Mouse (Mus musculus) neural tube, embryonic 15.5 days (tissue): ENCODE results near the gene Nme4. TPM values are rescaled to one million over a fixed set of nuclear protein-coding genes. Genes with fewer than 3 reads are reported as not detected.
"Not testable (repeated sequence)": the region's sequence is repeated elsewhere in the genome, so short reads cannot be mapped to it uniquely, and the experiment has no call there.

Experiments used
- ATAC-seq: fragments of 200-750 bp; cut with Nextera tagmentation; 2 replicates; pipeline ENCODE4 v1.8.0; 2017; ENCODE audit warnings: mild to moderate bottlenecking, moderate TSS enrichment, moderate library complexity; ENCODE audit not compliant: low FRiP score
- H3K27ac ChIP-seq: fragments of 300-500 bp; sonication (generic); replicated peaks from 2 replicates; pipeline ENCODE4 v1.5.1; 2015; ENCODE audit warnings: mild to moderate bottlenecking, inconsistent platforms
- H3K27me3 ChIP-seq: fragments of 300-500 bp; sonication (generic); replicated peaks from 2 replicates; pipeline ENCODE4 v1.6.1; 2015; ENCODE audit warnings: inconsistent platforms
- H3K36me3 ChIP-seq: fragments of 300-500 bp; sonication (generic); 2 replicates; pipeline ENCODE4 v1.6.1; 2015; ENCODE audit warnings: inconsistent platforms
- H3K4me1 ChIP-seq: fragments of 300-500 bp; sonication (generic); 2 replicates; pipeline ENCODE4 v1.6.1; 2015; ENCODE audit warnings: inconsistent platforms
- H3K4me2 ChIP-seq: fragments of 300-500 bp; sonication (generic); 2 replicates; pipeline ENCODE4 v1.6.1; 2015; ENCODE audit warnings: inconsistent platforms, mild to moderate bottlenecking, moderate library complexity
- H3K4me3 ChIP-seq: fragments of 300-500 bp; sonication (generic); replicated peaks from 2 replicates; pipeline ENCODE4 v1.5.1; 2015; ENCODE audit warnings: mild to moderate bottlenecking, inconsistent platforms
- H3K9ac ChIP-seq: fragments of 300-500 bp; sonication (generic); replicated peaks from 2 replicates; pipeline ENCODE4 v1.6.1; 2015; ENCODE audit warnings: mild to moderate bottlenecking, inconsistent platforms
- H3K9me3 ChIP-seq: fragments of 300-500 bp; sonication (generic); replicated peaks from 2 replicates; pipeline ENCODE4 v1.6.1; 2016; ENCODE audit warnings: inconsistent platforms
- WGBS: fragments of 180-500 bp; shearing (Covaris S2); methylation state at CpG from one replicate; pipeline ENCODE4 v1.1.7; 2015; ENCODE audit warnings: mixed read lengths; 5-methylcytosine and 5-hydroxymethylcytosine counted together
- polyA plus RNA-seq: library from polyadenylated mRNA; unstranded; fragments of >200 nt; fragmentation: Nextera tagmentation; extraction: Ambion mirVana; gene quantifications from 2 replicates; pipeline ENCODE4 v1.2.1, GENCODE M21; 2015

Nme4 gene
- polyA plus RNA-seq, 1 experiment from 2014 or later = 20.3 TPM

GRCm38 (mm10) chr17:26124560-26124959, 29.2 kb upstream of the Nme4 start:
- peaks cover 29% of the 10 kb centered on the region for H3K4me1 ChIP-seq
- H3K27me3 ChIP-seq = no peaks in the 10 kb centered on the region
- ATAC-seq = no peak
- H3K9me3 ChIP-seq = no peaks in the 10 kb centered on the region
- peak overlapping the region; percentile 84 for H3K4me2 ChIP-seq
- no peak overlapping the region for H3K27ac ChIP-seq
- WGBS = 90% methylated on average over 7 of the region's 7 CpGs
- H3K9ac ChIP-seq = peak overlapping the region; percentile 79; the same call in 1 of the 2 replicates
- H3K36me3 ChIP-seq = peaks cover 41% of the 10 kb centered on the region
- peak overlapping the region; percentile 97 for H3K4me3 ChIP-seq

DNA sequence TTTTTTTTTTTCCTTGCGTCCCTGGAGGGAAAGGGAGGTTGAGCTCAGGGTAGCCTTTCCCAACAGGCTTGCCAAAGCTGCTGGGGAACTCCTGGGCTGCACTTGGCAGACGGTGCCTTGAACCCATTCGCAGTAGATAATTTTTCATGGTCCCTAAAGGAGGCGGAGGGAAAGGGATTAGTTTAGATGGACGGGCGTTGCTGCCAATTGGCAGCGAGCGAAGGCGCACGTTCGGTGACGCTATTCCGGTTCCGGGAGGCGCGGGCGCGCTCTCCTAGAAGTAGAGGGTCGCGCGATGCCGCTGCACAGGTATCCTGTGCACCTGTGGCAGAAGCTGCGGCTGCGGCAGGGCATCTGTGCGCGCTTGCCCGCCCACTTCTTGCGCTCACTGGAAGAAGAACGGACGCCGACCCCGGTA, 27.9 kb upstream of the Nme4 start, which contains the start of gene Mrpl28:
Gene Mrpl28 (plus strand): TSS at position 234 of the 418 bp plus-strand sequence.
- Histone ChIP-seq H3K9me3 (no peaks in the 10 kb centered on the region), H3K27ac (peak within 1 kb of the TSS; percentile 66), H3K4me1 (peaks cover 29% of the 10 kb centered on the region), H3K4me2 (peak within 1 kb of the TSS; percentile 84), H3K4me3 (peak within 1 kb of the TSS; percentile 97), H3K36me3 (peaks cover 29% of the 10 kb centered on the region), H3K9ac (peak within 1 kb of the TSS; percentile 79), H3K27me3 (no peaks in the 10 kb centered on the region; the same call in 1 of the 2 replicates)
- peak; percentile 92 for ATAC-seq
- WGBS = under 1% methylated on average over 32 of the region's 32 CpGs

GRCm38 (mm10) chr17:26122431-26123140, 27.2 kb upstream of the Nme4 start:
- peaks cover 22% of the 10 kb centered on the region for H3K36me3 ChIP-seq
- WGBS = 62% methylated on average over 5 of the region's 5 CpGs
- no peaks in the 10 kb centered on the region for H3K9me3 ChIP-seq
- no peak overlapping the region for H3K4me3 ChIP-seq
- peak; percentile 11; the same call in 1 of the 2 replicates for ATAC-seq
- H3K27me3 ChIP-seq = no peaks in the 10 kb centered on the region; the same call in none of the 2 replicates
- H3K4me1 ChIP-seq = peaks cover 29% of the 10 kb centered on the region
- no peak overlapping the region for H3K9ac ChIP-seq
- no peak overlapping the region for H3K4me2 ChIP-seq
- no peak overlapping the region for H3K27ac ChIP-seq

DNA sequence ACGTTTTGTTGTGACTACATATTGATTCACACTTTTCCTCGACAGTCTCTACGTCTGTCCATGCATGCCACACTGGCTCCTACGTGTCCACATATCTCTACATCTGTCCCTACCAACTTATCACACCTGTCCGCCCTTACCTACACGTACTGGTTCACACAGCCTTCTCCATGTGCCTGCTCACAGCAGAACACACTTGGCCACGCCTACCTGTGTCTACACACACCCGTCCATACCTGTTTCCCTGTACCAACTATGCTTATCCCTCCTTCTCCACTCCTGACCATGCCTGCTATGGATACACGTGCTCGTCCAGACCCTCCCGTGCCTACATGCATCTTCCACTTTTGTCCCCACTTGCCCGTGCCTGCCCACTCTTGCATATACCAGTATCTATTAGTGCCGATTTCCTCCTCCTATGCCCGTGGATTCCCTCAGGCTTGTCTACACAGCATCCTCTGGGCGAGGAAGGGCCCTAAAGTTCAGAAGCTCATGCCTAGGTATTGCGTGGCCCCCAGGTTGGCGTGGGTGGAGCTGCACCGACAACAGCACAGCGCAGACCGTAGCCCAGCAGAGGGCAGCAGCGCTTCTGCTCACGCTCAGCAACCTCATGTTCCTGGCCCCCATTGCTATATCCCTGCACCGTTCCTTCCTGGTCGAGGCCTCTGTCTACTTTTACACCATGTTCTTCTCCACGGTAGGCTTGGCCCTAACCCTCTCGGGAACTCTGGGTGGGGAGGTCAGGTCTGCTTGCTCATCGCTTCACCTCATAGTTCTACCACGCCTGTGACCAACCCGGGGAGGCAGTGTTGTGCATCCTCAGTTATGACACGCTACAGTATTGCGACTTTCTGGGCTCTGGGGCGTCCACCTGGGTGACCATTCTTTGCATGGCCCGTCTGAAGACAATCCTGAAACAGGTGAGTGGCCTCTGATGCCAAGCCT, 24.6 kb upstream of the Nme4 start:
- H3K27me3 ChIP-seq = peaks cover 23% of the 10 kb centered on the region
- 53% methylated on average over 33 of the region's 33 CpGs for WGBS
- no peak overlapping the region for H3K9ac ChIP-seq
- no peaks in the 10 kb centered on the region for H3K9me3 ChIP-seq
- no peak overlapping the region for H3K4me3 ChIP-seq
- no peak for ATAC-seq
- H3K4me2 ChIP-seq = 0 out of 2 replicates have a peak overlapping the region, but pooled peaks have one; percentile 3
- H3K4me1 ChIP-seq = peaks cover 25% of the 10 kb centered on the region
- no peaks in the 10 kb centered on the region for H3K36me3 ChIP-seq
- H3K27ac ChIP-seq = no peak overlapping the region

DNA sequence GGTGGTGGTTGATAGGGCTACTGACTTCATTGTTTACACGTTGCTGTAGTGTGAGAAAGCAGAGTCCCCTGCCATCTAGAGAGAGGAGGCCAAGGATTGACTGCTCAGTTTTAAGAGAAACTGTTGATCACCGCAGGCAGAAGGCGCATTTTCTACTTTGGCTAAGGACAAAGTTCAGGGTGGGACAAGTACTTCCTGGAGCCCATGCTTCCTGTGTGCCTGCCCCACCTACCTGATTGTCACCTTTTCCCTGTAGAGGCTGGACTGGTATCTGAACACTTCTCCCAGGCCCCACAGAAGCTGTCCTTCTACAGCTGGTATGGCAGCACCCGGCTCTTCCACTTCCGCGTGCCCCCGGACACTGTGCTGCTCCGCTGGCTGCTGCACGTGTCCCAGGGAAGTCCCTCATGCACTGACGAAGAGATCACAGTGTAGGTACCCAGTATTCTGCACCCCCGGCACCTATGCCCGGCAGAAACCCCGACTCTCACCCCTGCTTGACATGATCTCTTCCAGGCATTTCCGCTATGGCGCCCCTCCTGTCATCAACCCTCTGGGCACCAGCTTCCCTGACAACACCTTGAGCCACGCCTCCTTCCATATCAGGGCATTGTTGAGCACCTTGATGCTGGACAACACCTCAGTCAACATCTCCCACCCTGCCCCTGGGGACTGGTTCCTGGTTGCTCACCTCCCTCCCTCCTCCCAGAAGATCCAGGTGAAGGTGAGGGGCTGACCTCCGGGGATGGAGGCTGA, 21.3 kb upstream of the Nme4 start:
- no peak overlapping the region for H3K27ac ChIP-seq
- no peaks in the 10 kb centered on the region for H3K9me3 ChIP-seq
- H3K27me3 ChIP-seq = peaks cover 39% of the 10 kb centered on the region
- H3K4me3 ChIP-seq = no peak overlapping the region
- 89% methylated on average over 17 of the region's 17 CpGs for WGBS
- H3K4me2 ChIP-seq = no peak overlapping the region
- H3K9ac ChIP-seq = no peak overlapping the region
- H3K4me1 ChIP-seq = peaks cover 12% of the 10 kb centered on the region
- H3K36me3 ChIP-seq = no peaks in the 10 kb centered on the region
- ATAC-seq = no peak

DNA sequence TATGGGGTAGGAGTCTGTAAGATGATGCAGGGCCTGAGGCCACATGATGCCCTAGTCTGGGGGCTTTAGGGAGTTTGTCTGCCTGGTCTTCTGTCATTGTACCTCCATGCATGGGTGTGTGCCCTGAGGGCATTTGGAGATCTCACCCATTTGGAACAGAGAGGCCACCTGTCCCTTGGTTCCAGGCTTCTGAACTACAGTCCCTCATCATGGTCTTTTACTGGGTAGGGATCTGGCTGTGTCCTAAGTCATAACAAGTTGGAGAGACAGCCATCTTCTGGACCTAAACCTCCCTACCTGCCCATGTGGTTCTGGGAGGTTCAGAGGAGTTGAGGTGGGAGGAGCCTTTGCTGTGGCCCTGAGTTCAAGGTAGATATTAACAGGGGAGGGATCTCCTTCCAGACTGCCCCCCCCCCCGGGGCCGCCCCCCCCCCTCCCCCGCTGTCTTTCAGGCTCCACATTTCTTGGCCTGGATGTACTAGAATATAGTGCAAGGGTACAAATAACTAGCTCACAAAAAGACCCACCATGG, 20.6 kb upstream of the Nme4 start:
- 73% methylated on average over 2 of the region's 3 CpGs for whole genome bisulfite sequencing
- Histone ChIP-seq H3K36me3 (no peaks in the 10 kb centered on the region), H3K9me3 (no peaks in the 10 kb centered on the region), H3K4me1 (peaks cover 12% of the 10 kb centered on the region), H3K9ac (no peak overlapping the region), H3K27ac (no peak overlapping the region), H3K4me2 (no peak overlapping the region), H3K4me3 (no peak overlapping the region), H3K27me3 (peaks cover 43% of the 10 kb centered on the region)
- ATAC-seq = no peak

- Histone ChIP-seq H3K27ac (no peak overlapping the region), H3K9me3 (no peaks in the 10 kb centered on the region), H3K4me3 (no peak overlapping the region), H3K27me3 (peaks cover 43% of the 10 kb centered on the region), H3K4me2 (no peak overlapping the region), H3K4me1 (peaks cover 12% of the 10 kb centered on the region), H3K9ac (no peak overlapping the region), H3K36me3 (no peaks in the 10 kb centered on the region)
- no peak for ATAC-seq
- 89% methylated on average over 7 of the region's 7 CpGs for WGBS
These were observed 19.9 kb upstream of the Nme4 start for GRCm38 (mm10) chr17:26115205-26115898.

- not testable (repeated sequence) for H3K36me3 ChIP-seq, ATAC-seq, H3K27ac ChIP-seq, H3K4me1 ChIP-seq, H3K4me3 ChIP-seq, H3K9me3 ChIP-seq, H3K9ac ChIP-seq
- Histone ChIP-seq H3K27me3 (peaks cover 43% of the 10 kb centered on the region), H3K4me2 (peak overlapping the region; percentile 97; the same call in 1 of the 2 replicates)
- WGBS = 70% methylated on average over 7 of the region's 7 CpGs
These were observed 19.1 kb upstream of the Nme4 start for GRCm38 (mm10) chr17:26114461-26114860.

DNA sequence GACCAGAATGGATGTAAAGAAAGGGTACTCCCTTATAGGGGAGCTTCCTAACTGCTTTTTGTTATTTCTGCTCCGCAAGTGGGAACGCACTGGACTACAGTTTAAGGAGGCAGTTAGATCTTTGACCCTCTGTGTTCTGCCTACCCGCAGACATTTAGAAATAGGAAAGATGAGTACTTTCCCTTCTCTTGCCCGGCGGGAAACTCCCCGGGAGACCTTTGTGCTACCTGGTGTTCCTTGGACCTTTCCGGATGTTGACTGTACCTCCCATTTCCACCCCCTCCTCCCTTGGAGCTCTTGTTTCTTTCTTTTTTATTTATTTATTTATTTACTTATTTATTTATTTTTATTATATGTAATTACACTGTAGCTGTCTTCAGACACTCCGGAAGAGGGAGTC, 18.7 kb upstream of the Nme4 start:
- peaks cover 43% of the 10 kb centered on the region for H3K27me3 ChIP-seq
- no peak for ATAC-seq
- H3K9ac ChIP-seq = peak overlapping the region; percentile 69
- H3K27ac ChIP-seq = no peak overlapping the region
- H3K4me3 ChIP-seq = peak overlapping the region; percentile 67
- H3K36me3 ChIP-seq = no peaks in the 10 kb centered on the region
- 11% methylated on average over 8 of the region's 8 CpGs for WGBS
- peak overlapping the region; percentile 97 for H3K4me2 ChIP-seq
- no peaks in the 10 kb centered on the region for H3K9me3 ChIP-seq
- H3K4me1 ChIP-seq = peaks cover 8% of the 10 kb centered on the region

DNA sequence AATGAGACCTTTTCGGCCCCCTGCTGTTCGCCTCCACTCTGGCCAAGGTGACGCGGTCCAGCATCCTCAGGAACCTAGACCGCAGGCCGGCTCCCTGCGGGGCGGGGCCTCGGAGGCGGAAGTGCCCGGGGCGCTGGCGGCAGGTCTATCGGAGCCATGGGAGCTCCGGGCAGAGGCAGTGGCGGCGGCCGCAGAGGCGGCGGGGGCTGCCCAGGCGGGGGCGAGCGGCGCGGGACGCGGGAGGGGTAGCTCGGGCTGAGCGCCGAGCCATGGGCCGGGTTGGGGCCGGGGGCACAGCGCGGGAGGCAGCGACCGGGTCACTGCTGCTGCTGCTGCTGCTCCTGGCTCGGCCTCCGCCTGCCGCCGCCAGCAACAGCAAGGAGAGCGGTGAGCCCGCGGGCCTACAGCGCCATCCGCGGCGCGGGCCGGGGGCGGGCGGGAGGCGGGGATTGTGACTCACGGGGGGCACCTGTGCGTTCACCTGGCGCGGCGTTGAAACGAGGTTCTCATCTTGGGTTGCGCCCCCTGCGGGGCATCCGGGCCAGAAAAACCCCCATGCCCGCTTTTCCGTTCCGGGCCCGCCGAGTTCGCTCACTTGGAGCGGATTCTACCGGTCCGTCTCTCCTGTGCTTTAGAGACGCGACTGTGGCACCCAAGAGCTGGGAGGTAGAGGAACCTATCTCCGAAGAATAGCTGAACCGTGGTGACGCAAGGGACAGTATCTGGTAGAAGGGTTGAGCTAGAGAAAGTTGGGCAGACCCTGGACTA, 18.0 kb upstream of the Nme4 start, which contains the start of gene Tmem8:
Gene Tmem8 (plus strand): TSS at position 119 of the 768 bp plus-strand sequence.
- ATAC-seq = peak; percentile 67; the same call in 1 of the 2 replicates
- Histone ChIP-seq H3K4me2 (peak within 1 kb of the TSS; percentile 97), H3K4me1 (peaks cover 8% of the 10 kb centered on the region), H3K9ac (peak within 1 kb of the TSS; percentile 69), H3K9me3 (no peaks in the 10 kb centered on the region), H3K27me3 (peaks cover 43% of the 10 kb centered on the region), H3K27ac (peak within 1 kb of the TSS; percentile 61), H3K4me3 (peak within 1 kb of the TSS; percentile 67), H3K36me3 (no peaks in the 10 kb centered on the region)
- under 1% methylated on average over 47 of the region's 75 CpGs for WGBS
